Mouse (Mus musculus): ENCODE measurements around the gene Tenm4. TPM values are rescaled to one million over a fixed set of nuclear protein-coding genes. Genes with fewer than 3 reads are reported as not detected.

The Tenm4 gene
- polyA plus RNA-seq, 1 experiment from 2014 or later = 37.5 TPM

GRCm38 (mm10) chr7:96757067-96757466 is 586.0 kb downstream of the Tenm4 start:
- Histone ChIP-seq H3K36me3 (replicated peaks; ENCODE audit: control insufficient read depth, insufficient read depth) (no peaks in the 10 kb centered on the region), H3K27me3 (ENCODE audit: control insufficient read depth, insufficient read depth, low read length) (no peaks in the 10 kb centered on the region), H3K4me2 (replicated peaks) (no peak overlapping the region), H3K9ac (no peak overlapping the region), H3K9me3 (ENCODE audit: control insufficient read depth, low read length) (no peaks in the 10 kb centered on the region), H3K4me1 (replicated peaks; ENCODE audit: control insufficient read depth, insufficient read depth, low read length) (peaks cover 22% of the 10 kb centered on the region), H3K27ac (no peak overlapping the region), H3K4me3 (replicated peaks; ENCODE audit: low read length) (no peak overlapping the region)
- 79% methylated on average over 8 of the region's 8 CpGs for WGBS
- no peak for ATAC-seq (ENCODE audit: low FRiP score)
- no peak for DNase-seq (ENCODE audit: low spot score)

- Histone ChIP-seq H3K27me3 (ENCODE audit: control insufficient read depth, insufficient read depth, low read length) (no peaks in the 10 kb centered on the region), H3K36me3 (replicated peaks; ENCODE audit: control insufficient read depth, insufficient read depth) (no peaks in the 10 kb centered on the region), H3K9ac (no peak overlapping the region), H3K4me3 (replicated peaks; ENCODE audit: low read length) (no peak overlapping the region), H3K9me3 (ENCODE audit: control insufficient read depth, low read length) (no peaks in the 10 kb centered on the region), H3K4me2 (replicated peaks) (no peak overlapping the region), H3K4me1 (replicated peaks; ENCODE audit: control insufficient read depth, insufficient read depth, low read length) (peaks cover 15% of the 10 kb centered on the region), H3K27ac (no peak overlapping the region)
- 67% methylated on average over 6 of the region's 6 CpGs for WGBS
- ATAC-seq (ENCODE audit: low FRiP score) (no peak), DNase-seq (ENCODE audit: low spot score) (no peak)
Observed at GRCm38 (mm10) chr7:96760208-96760607, 589.2 kb downstream of the Tenm4 start.

- no peak overlapping the region for H3K27ac ChIP-seq
- no peaks in the 10 kb centered on the region for H3K27me3 ChIP-seq (ENCODE audit: control insufficient read depth, insufficient read depth, low read length)
- peak; percentile 54 for DNase-seq (ENCODE audit: low spot score)
- peak; percentile 62; the same call in 1 of the 2 replicates for ATAC-seq (ENCODE audit: low FRiP score)
- H3K4me1 ChIP-seq (replicated peaks; ENCODE audit: control insufficient read depth, insufficient read depth, low read length) = peaks cover 12% of the 10 kb centered on the region
- no peak overlapping the region for H3K9ac ChIP-seq
- no peak overlapping the region for H3K4me2 ChIP-seq (replicated peaks)
- no peaks in the 10 kb centered on the region for H3K36me3 ChIP-seq (replicated peaks; ENCODE audit: control insufficient read depth, insufficient read depth)
- H3K4me3 ChIP-seq (replicated peaks; ENCODE audit: low read length) = no peak overlapping the region
- H3K9me3 ChIP-seq (ENCODE audit: control insufficient read depth, low read length) = no peaks in the 10 kb centered on the region
- WGBS = 65% methylated on average over 5 of the region's 5 CpGs
Observed at GRCm38 (mm10) chr7:96761151-96761550, 590.1 kb downstream of the Tenm4 start.

- H3K4me1 ChIP-seq (replicated peaks; ENCODE audit: control insufficient read depth, insufficient read depth, low read length) = 0 out of 2 replicates have a peak, but pooled peaks cover 7% of the 10 kb centered on the region
- no peak overlapping the region for H3K27ac ChIP-seq
- no peak for ATAC-seq (ENCODE audit: low FRiP score)
Observed at GRCm38 (mm10) chr7:96765321-96765960, 594.4 kb downstream of the Tenm4 start.

GRCm38 (mm10) chr7:96767090-96767489 is 596.0 kb downstream of the Tenm4 start:
- Histone ChIP-seq H3K4me2 (replicated peaks) (no peak overlapping the region), H3K4me3 (replicated peaks; ENCODE audit: low read length) (no peak overlapping the region)

More at GRCm38 (mm10) chr7:96765321-96765960, 594.4 kb downstream of the Tenm4 start:
- no peak for DNase-seq (ENCODE audit: low spot score)
- no peak overlapping the region for H3K4me3 ChIP-seq (replicated peaks; ENCODE audit: low read length)
- H3K27me3 ChIP-seq (ENCODE audit: control insufficient read depth, insufficient read depth, low read length) = no peaks in the 10 kb centered on the region
- H3K4me2 ChIP-seq (replicated peaks) = no peak overlapping the region
- H3K9ac ChIP-seq = no peak overlapping the region
- H3K9me3 ChIP-seq (ENCODE audit: control insufficient read depth, low read length) = 0 out of 2 replicates have a peak, but pooled peaks cover 6% of the 10 kb centered on the region
- H3K36me3 ChIP-seq (replicated peaks; ENCODE audit: control insufficient read depth, insufficient read depth) = no peaks in the 10 kb centered on the region
- WGBS = 62% methylated on average over 15 of the region's 15 CpGs

GRCm38 (mm10) chr7:96768718-96769117 is 597.7 kb downstream of the Tenm4 start:
- Histone ChIP-seq H3K9ac (no peak overlapping the region), H3K4me1 (replicated peaks; ENCODE audit: control insufficient read depth, insufficient read depth, low read length) (no peaks in the 10 kb centered on the region), H3K27me3 (ENCODE audit: control insufficient read depth, insufficient read depth, low read length) (no peaks in the 10 kb centered on the region), H3K36me3 (replicated peaks; ENCODE audit: control insufficient read depth, insufficient read depth) (0 out of 2 replicates have a peak, but pooled peaks cover 7% of the 10 kb centered on the region), H3K27ac (no peak overlapping the region), H3K9me3 (ENCODE audit: control insufficient read depth, low read length) (0 out of 2 replicates have a peak, but pooled peaks cover 6% of the 10 kb centered on the region), H3K4me3 (replicated peaks; ENCODE audit: low read length) (no peak overlapping the region), H3K4me2 (replicated peaks) (no peak overlapping the region)
- DNase-seq (ENCODE audit: low spot score) = no peak
- 88% methylated on average over 6 of the region's 6 CpGs for WGBS
- ATAC-seq (ENCODE audit: low FRiP score) = no peak

More at GRCm38 (mm10) chr7:96767090-96767489, 596.0 kb downstream of the Tenm4 start:
- no peaks in the 10 kb centered on the region for H3K27me3 ChIP-seq (ENCODE audit: control insufficient read depth, insufficient read depth, low read length)
- ATAC-seq (ENCODE audit: low FRiP score) (no peak), DNase-seq (ENCODE audit: low spot score) (no peak)
- 0 out of 2 replicates have a peak, but pooled peaks cover 6% of the 10 kb centered on the region for H3K9me3 ChIP-seq (ENCODE audit: control insufficient read depth, low read length)
- WGBS = 82% methylated on average over 3 of the region's 3 CpGs
- no peak overlapping the region for H3K27ac ChIP-seq
- 0 out of 2 replicates have a peak, but pooled peaks cover 3% of the 10 kb centered on the region for H3K36me3 ChIP-seq (replicated peaks; ENCODE audit: control insufficient read depth, insufficient read depth)
- no peak overlapping the region for H3K9ac ChIP-seq
- H3K4me1 ChIP-seq (replicated peaks; ENCODE audit: control insufficient read depth, insufficient read depth, low read length) = no peaks in the 10 kb centered on the region

- Histone ChIP-seq H3K27me3 (ENCODE audit: control insufficient read depth, insufficient read depth, low read length) (no peaks in the 10 kb centered on the region), H3K9ac (no peak overlapping the region), H3K9me3 (ENCODE audit: control insufficient read depth, low read length) (0 out of 2 replicates have a peak, but pooled peaks cover 6% of the 10 kb centered on the region), H3K4me3 (replicated peaks; ENCODE audit: low read length) (no peak overlapping the region), H3K4me2 (replicated peaks) (no peak overlapping the region), H3K36me3 (replicated peaks; ENCODE audit: control insufficient read depth, insufficient read depth) (0 out of 2 replicates have a peak, but pooled peaks cover 7% of the 10 kb centered on the region), H3K27ac (no peak overlapping the region), H3K4me1 (replicated peaks; ENCODE audit: control insufficient read depth, insufficient read depth, low read length) (no peaks in the 10 kb centered on the region)
- WGBS = 69% methylated on average over 4 of the region's 4 CpGs
- ATAC-seq (ENCODE audit: low FRiP score) = no peak
- no peak for DNase-seq (ENCODE audit: low spot score)
Observed at GRCm38 (mm10) chr7:96769784-96770183, 598.7 kb downstream of the Tenm4 start.

- ATAC-seq (ENCODE audit: low FRiP score) = no peak
- Histone ChIP-seq H3K27me3 (ENCODE audit: control insufficient read depth, insufficient read depth, low read length) (no peaks in the 10 kb centered on the region), H3K4me1 (replicated peaks; ENCODE audit: control insufficient read depth, insufficient read depth, low read length) (no peaks in the 10 kb centered on the region), H3K27ac (no peak overlapping the region), H3K9ac (no peak overlapping the region), H3K4me3 (replicated peaks; ENCODE audit: low read length) (no peak overlapping the region), H3K9me3 (ENCODE audit: control insufficient read depth, low read length) (0 out of 2 replicates have a peak, but pooled peaks cover 10% of the 10 kb centered on the region), H3K4me2 (replicated peaks) (no peak overlapping the region), H3K36me3 (replicated peaks; ENCODE audit: control insufficient read depth, insufficient read depth) (0 out of 2 replicates have a peak, but pooled peaks cover 7% of the 10 kb centered on the region)
- DNase-seq (ENCODE audit: low spot score) = no peak
- 70% methylated on average over 4 of the region's 4 CpGs for WGBS
Observed at GRCm38 (mm10) chr7:96772966-96773365, 601.9 kb downstream of the Tenm4 start.

GRCm38 (mm10) chr7:96773585-96774225 is 602.7 kb downstream of the Tenm4 start:
- Histone ChIP-seq H3K27ac (no peak overlapping the region), H3K36me3 (replicated peaks; ENCODE audit: control insufficient read depth, insufficient read depth) (0 out of 2 replicates have a peak, but pooled peaks cover 7% of the 10 kb centered on the region), H3K4me3 (replicated peaks; ENCODE audit: low read length) (no peak overlapping the region), H3K4me1 (replicated peaks; ENCODE audit: control insufficient read depth, insufficient read depth, low read length) (no peaks in the 10 kb centered on the region), H3K4me2 (replicated peaks) (no peak overlapping the region), H3K9me3 (ENCODE audit: control insufficient read depth, low read length) (0 out of 2 replicates have a peak, but pooled peaks cover 6% of the 10 kb centered on the region), H3K27me3 (ENCODE audit: control insufficient read depth, insufficient read depth, low read length) (no peaks in the 10 kb centered on the region), H3K9ac (no peak overlapping the region)
- 89% methylated on average over 17 of the region's 17 CpGs for WGBS
- DNase-seq (ENCODE audit: low spot score) (no peak), ATAC-seq (ENCODE audit: low FRiP score) (0 out of 2 replicates have a peak, but pooled peaks have one; percentile 42)
